Mouse (Mus musculus) liver, postnatal 0 days (tissue): ENCODE data around the gene Gars. TPM values are rescaled to one million over a fixed set of nuclear protein-coding genes. Genes with fewer than 3 reads are reported as not detected.

Experiments
- ATAC-seq: fragments of 200-750 bp; cut with Nextera tagmentation; 2 replicates; pipeline ENCODE4 v1.8.0; 2017; ENCODE audit warnings: mild to moderate bottlenecking, moderate library complexity
- DNase-seq: peaks from one replicate; pipeline ENCODE4 v3.0.0-alpha.2; 2016
- H3K27ac ChIP-seq: fragments of 300-500 bp; sonication (generic); 2 replicates; pipeline ENCODE4 v1.5.1; 2014; ENCODE audit warnings: antibody characterized with exemption, moderate library complexity, mild to moderate bottlenecking, low read depth
- H3K27me3 ChIP-seq: fragments of 300-500 bp; sonication (generic); 2 replicates; pipeline ENCODE4 v1.6.1; 2014; ENCODE audit warnings: low read length, control low read depth, mixed read lengths; ENCODE audit not compliant: insufficient read depth
- H3K36me3 ChIP-seq: fragments of 300-500 bp; sonication (generic); replicated peaks from 2 replicates; pipeline ENCODE4 v1.6.1; 2014; ENCODE audit warnings: mild to moderate bottlenecking, control low read depth, low read length, moderate library complexity, mixed read lengths; ENCODE audit not compliant: insufficient read depth
- H3K4me1 ChIP-seq: fragments of 300-500 bp; sonication (generic); 2 replicates; pipeline ENCODE4 v1.6.1; 2014; ENCODE audit warnings: antibody characterized with exemption, mild to moderate bottlenecking, control low read depth; ENCODE audit not compliant: insufficient read depth
- H3K4me2 ChIP-seq: fragments of 300-500 bp; sonication (generic); 2 replicates; pipeline ENCODE4 v1.6.1; 2014; ENCODE audit warnings: low read depth, mild to moderate bottlenecking, low read length, moderate library complexity, mixed read lengths
- H3K4me3 ChIP-seq: fragments of 300-500 bp; sonication (generic); 2 replicates; pipeline ENCODE4 v1.5.1; 2014; ENCODE audit warnings: low read depth, low read length
- H3K9ac ChIP-seq: fragments of 300-500 bp; sonication (generic); replicated peaks from 2 replicates; pipeline ENCODE4 v1.6.1; 2014; ENCODE audit warnings: mild to moderate bottlenecking, moderate library complexity
- H3K9me3 ChIP-seq: fragments of 300-500 bp; sonication (generic); 2 replicates; pipeline ENCODE4 v1.6.1; 2016; ENCODE audit warnings: mild to moderate bottlenecking, control low read depth, low read length, mixed read lengths
- CTCF ChIP-seq: sonication (generic); IDR thresholded peaks from 2 replicates; pipeline ENCODE4 v1.5.1; 2016; ENCODE audit warnings: antibody characterized with exemption, low read depth
- EP300 ChIP-seq: IDR thresholded peaks from 2 replicates; pipeline ENCODE4 v1.6.1; 2016; ENCODE audit warnings: antibody characterized with exemption, low read depth, mild to moderate bottlenecking
- WGBS: fragments of 180-500 bp; shearing (Covaris S2); extraction: QIAGEN DNeasy Blood & Tissue Kit; methylation state at CpG from one replicate; pipeline ENCODE4 v1.1.7; 2014; ENCODE audit not compliant: insufficient replicate concordance; 5-methylcytosine and 5-hydroxymethylcytosine counted together
- polyA plus RNA-seq: library from polyadenylated mRNA; unstranded; fragments of >200 nt; fragmentation: Nextera tagmentation; extraction: Ambion mirVana; gene quantifications from 2 replicates; pipeline ENCODE4 v1.2.1, GENCODE M21; 2015

Gene Gars
- polyA plus RNA-seq, 1 experiment from 2014 or later: 57.4 TPM

DNA sequence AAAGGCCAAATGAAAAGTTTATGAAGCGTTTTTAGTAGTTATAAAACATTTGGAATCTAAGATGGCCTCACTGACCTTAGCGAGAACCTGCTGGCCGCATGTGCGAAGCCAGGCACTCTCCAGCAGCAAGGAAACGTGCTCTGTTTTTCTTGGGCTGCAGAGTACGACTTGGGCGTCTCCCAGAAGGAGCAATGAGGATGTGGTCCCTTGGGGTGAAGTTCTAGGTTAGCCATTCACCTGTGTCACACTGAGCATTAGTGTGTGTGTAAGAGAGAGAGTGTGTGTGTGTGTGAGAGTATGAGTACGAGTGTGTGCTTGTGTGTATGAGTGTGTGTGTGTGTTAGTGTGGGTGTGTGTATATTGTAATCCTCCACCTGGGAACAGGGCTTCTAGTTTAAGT lies 5.4 kb downstream of the Gars start:
- 82% methylated on average over 8 of the region's 8 CpGs for WGBS
- H3K4me1 ChIP-seq: no peaks in the 10 kb centered on the region; the same call in 1 of the 2 replicates
- TF ChIP-seq CTCF (no peak), EP300 (no peak)

GRCm38 (mm10) chr6:55044542-55044941 lies 6.7 kb downstream of the Gars start:
- H3K4me1 ChIP-seq: no peaks in the 10 kb centered on the region; the same call in 1 of the 2 replicates
- no peak overlapping the region for H3K9ac ChIP-seq
- no peaks in the 10 kb centered on the region for H3K9me3 ChIP-seq
- no peaks in the 10 kb centered on the region for H3K27me3 ChIP-seq
- TF ChIP-seq CTCF: no peak
- no peak for TF ChIP-seq EP300
- ATAC-seq: no peak
- H3K36me3 ChIP-seq: peaks cover 19% of the 10 kb centered on the region
- no peak overlapping the region for H3K27ac ChIP-seq
- no peak overlapping the region for H3K4me3 ChIP-seq
- no peak for DNase-seq
- H3K4me2 ChIP-seq: no peak overlapping the region
- 80% methylated on average over 5 of the region's 5 CpGs for WGBS

More for the DNA sequence above, 5.4 kb downstream of the Gars start:
- no peaks in the 10 kb centered on the region for H3K27me3 ChIP-seq
- peaks cover 14% of the 10 kb centered on the region for H3K36me3 ChIP-seq
- H3K9ac ChIP-seq: no peak overlapping the region
- H3K4me2 ChIP-seq: no peak overlapping the region
- DNase-seq: no peak
- ATAC-seq: no peak
- no peak overlapping the region for H3K4me3 ChIP-seq
- H3K9me3 ChIP-seq: no peaks in the 10 kb centered on the region
- H3K27ac ChIP-seq: no peak overlapping the region

- 19% methylated on average over 1 of the region's 1 CpGs for WGBS
- peaks cover 27% of the 10 kb centered on the region for H3K36me3 ChIP-seq
- no peak for TF ChIP-seq CTCF
- no peak for TF ChIP-seq EP300
- H3K9ac ChIP-seq: no peak overlapping the region
- H3K9me3 ChIP-seq: no peaks in the 10 kb centered on the region
- no peak for ATAC-seq
- no peaks in the 10 kb centered on the region for H3K27me3 ChIP-seq
- H3K4me3 ChIP-seq: no peak overlapping the region
- H3K4me1 ChIP-seq: no peaks in the 10 kb centered on the region; the same call in 1 of the 2 replicates
- H3K4me2 ChIP-seq: no peak overlapping the region
- H3K27ac ChIP-seq: no peak overlapping the region
- DNase-seq: no peak
These were observed 7.5 kb downstream of the Gars start for GRCm38 (mm10) chr6:55045326-55045725.

GRCm38 (mm10) chr6:55049186-55049585 lies 11.4 kb downstream of the Gars start:
- WGBS: 89% methylated on average over 10 of the region's 10 CpGs
- Histone ChIP-seq H3K27me3 (no peaks in the 10 kb centered on the region), H3K4me1 (no peaks in the 10 kb centered on the region; the same call in 1 of the 2 replicates), H3K9ac (no peak overlapping the region), H3K9me3 (no peaks in the 10 kb centered on the region), H3K4me3 (no peak overlapping the region), H3K27ac (no peak overlapping the region), H3K4me2 (no peak overlapping the region), H3K36me3 (peaks cover 50% of the 10 kb centered on the region)
- no peak for ATAC-seq
- TF ChIP-seq EP300 (no peak), CTCF (no peak)
- DNase-seq: no peak

DNA sequence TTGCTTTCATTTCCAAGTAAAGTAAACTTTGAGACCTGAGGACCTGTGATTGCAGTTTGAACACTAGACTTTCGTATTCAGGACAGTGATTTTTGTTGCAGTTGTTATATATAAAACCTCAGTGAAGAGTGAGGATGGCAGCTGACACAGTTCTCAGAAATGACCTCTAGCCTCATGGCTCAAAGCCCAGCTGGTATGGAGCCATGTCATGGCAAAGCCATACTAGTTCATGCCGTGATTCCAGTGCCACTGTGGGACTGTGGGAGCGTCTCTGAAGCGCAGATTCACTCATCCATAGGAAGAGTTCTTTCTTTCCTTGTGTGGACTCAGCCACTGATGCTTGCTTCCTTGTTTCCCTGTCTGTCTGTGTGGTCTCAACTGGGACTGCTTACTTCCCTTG lies 16.7 kb downstream of the Gars start:
- Histone ChIP-seq H3K9me3 (no peaks in the 10 kb centered on the region), H3K4me3 (no peak overlapping the region), H3K27ac (no peak overlapping the region), H3K9ac (no peak overlapping the region), H3K36me3 (peaks cover 63% of the 10 kb centered on the region), H3K4me1 (no peaks in the 10 kb centered on the region), H3K27me3 (no peaks in the 10 kb centered on the region), H3K4me2 (no peak overlapping the region)
- TF ChIP-seq CTCF: no peak
- TF ChIP-seq EP300: no peak
- no peak for ATAC-seq
- 90% methylated on average over 4 of the region's 4 CpGs for WGBS
- no peak for DNase-seq

DNA sequence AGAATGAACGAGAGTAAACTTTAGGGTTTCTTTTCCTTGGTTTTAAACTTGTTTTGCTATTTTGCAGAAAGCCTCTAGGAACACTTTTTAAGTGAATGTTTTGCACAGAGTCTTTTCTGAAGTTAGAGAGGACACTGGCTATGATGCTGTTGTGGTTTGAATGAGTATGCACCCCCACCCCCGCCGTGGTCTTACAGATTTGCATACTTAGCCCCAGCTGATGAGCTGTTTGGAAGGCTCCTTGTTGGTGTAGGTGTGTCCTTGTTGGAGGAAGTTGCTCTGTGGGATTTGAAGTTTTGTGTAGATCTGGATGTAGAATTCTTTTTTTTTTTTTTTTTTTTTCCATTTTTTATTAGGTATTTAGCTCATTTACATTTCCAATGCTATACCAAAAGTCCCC lies 19.6 kb downstream of the Gars start:
- WGBS: 77% methylated on average over 3 of the region's 3 CpGs
- no peaks in the 10 kb centered on the region for H3K9me3 ChIP-seq
- no peak for TF ChIP-seq EP300
- no peak for TF ChIP-seq CTCF
- no peak overlapping the region for H3K4me3 ChIP-seq
- no peak for ATAC-seq
- no peak overlapping the region for H3K4me2 ChIP-seq
- H3K4me1 ChIP-seq: no peaks in the 10 kb centered on the region
- no peak for DNase-seq
- H3K9ac ChIP-seq: no peak overlapping the region
- peaks cover 69% of the 10 kb centered on the region for H3K36me3 ChIP-seq
- no peaks in the 10 kb centered on the region for H3K27me3 ChIP-seq
- no peak overlapping the region for H3K27ac ChIP-seq
